Mouse (Mus musculus): ENCODE measurements around the gene Ubac1. TPM values are rescaled to one million over a fixed set of nuclear protein-coding genes. Genes with fewer than 3 reads are reported as not detected.

The Ubac1 gene
- total RNA-seq, 2 experiments from 2014 or later = 52.1 to 53.0 TPM

DNA sequence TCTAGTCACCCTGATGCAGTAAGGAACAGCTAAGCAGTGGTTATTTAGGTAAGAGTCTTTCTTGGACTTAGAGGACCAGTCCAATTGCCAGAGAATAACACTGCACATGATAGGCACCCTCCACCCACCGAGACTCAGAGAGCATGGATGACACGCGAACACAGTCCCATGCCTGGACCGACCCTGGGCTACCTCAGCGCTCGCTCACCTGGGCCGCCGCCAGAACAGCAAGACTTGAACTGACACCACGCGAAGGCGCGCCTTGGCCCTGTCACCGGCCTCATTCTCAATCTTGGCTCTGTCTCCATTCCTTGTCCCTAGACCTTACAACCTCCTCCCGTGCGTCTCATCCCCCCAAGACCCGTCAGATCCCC is 39.5 kb downstream of the Ubac1 start:
- Histone ChIP-seq H3K4me3 (peak overlapping the region; percentile 76), H3K27ac (peak overlapping the region; percentile 91)
- no peak for DNase-seq (ENCODE audit: low spot score in 2 of 2)
- TF ChIP-seq CTCF (conservative IDR thresholded peaks at IDR 0.05) = no peak

DNA sequence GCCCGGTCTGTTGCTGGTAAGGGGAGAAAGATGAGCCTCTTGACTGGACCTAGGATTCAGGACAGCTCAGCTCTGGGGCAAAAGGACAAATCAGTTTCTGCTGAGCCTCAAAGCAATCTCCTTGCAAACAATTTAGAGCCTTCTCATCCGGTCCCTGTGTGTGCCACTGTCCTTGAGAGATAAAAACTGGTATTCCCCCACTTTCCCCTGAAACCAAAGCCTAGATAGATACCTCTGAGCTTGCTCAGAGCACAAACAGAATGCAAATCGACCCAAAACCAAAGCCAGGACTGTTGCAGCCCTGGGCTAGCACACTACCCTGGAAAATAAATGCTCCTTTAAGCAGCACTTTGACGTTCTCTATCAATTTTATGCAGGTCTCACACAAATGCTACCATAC is 42.5 kb downstream of the Ubac1 start:
- TF ChIP-seq CTCF (conservative IDR thresholded peaks at IDR 0.05) = no peak
- peak overlapping the region; percentile 8; the same call in 1 of the 2 replicates for H3K27ac ChIP-seq
- no peak for DNase-seq (ENCODE audit: low spot score in 2 of 2)
- no peak overlapping the region for H3K4me3 ChIP-seq

DNA sequence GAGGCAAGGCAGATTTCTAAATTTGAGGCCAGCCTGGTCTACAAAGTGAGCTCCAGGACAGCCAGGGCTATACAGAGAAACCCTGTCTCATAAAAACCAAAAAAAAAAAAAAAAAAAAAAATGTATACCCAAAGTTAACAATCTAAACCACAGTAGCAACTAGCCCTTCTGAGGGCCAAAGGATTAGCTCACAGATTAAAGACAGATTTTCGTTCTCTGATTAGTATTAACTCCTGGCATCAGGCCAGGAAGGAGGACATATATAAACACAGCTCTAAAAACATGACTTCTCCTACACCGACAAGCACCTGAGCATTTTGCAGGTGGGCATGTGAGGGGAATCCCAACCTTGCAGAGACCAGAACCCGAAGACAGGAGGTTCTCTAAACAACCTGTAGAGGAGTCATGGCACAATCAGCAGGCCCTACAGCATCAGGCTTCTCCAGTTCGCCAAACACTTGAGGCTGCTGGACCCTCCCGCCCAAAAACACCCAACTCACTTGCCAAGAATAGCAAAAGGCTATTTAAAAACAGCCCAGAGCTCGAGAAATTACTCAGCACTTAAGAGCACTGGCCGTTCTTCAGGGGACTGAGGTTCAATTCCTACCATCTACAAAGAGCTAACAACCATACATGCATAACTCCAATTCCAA is 43.8 kb downstream of the Ubac1 start:
- H3K27ac ChIP-seq = no peak overlapping the region
- H3K4me3 ChIP-seq = no peak overlapping the region
- DNase-seq (ENCODE audit: low spot score in 2 of 2) = no peak
- no peak for TF ChIP-seq CTCF (conservative IDR thresholded peaks at IDR 0.05)

DNA sequence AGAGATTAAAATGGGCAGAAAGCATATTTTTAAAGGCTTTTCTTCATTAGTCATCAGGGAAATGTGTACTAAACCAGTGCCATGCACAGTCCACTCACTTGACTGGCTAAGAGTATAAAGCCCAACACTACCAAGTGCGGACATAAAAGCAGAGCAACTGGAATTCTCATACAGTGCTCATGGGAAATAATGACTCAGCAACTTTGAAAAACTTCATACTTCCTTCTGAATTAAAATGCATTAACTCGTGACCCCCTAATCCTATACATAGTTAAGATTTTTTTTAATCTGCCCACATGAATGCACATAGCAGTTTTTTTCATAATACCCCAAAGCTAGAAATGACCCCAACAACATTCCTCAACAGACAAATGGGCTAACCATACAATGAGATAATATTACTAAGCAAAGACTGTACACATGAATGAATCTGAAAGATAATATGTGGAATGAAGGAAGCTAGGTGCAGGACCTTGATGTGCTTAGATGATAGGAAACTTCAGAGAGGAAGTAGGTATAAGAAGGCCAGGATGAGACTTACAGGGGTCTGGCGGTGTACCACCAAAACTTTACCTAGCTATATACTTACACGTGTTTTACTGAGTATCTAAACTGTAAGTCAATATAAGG is 46.3 kb downstream of the Ubac1 start:
- TF ChIP-seq CTCF (conservative IDR thresholded peaks at IDR 0.05) = no peak
- Histone ChIP-seq H3K4me3 (no peak overlapping the region), H3K27ac (no peak overlapping the region)
- DNase-seq (ENCODE audit: low spot score in 2 of 2) = no peak

DNA sequence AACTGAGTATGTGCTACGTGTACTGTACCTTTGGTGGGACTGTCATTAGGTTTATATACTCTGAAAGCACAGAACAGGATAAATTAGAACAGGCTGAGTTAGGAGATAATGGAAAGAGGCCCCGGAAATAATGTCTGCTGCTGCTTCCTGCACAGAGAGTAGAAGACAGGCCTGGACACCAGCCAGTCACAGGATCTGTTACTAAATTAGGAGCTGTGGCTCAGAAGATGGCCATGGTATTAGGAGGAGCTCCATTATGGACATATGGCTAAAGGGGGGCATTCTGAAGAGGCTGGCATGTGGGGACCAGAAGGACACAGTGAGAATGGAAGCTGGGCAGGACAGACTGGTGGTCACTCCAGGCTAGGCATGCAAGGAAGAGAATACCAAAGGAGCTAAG is 51.1 kb downstream of the Ubac1 start:
- H3K4me3 ChIP-seq = no peak overlapping the region
- DNase-seq (ENCODE audit: low spot score in 2 of 2) = no peak
- TF ChIP-seq CTCF (conservative IDR thresholded peaks at IDR 0.05) = no peak
- peak overlapping the region; percentile 64 for H3K27ac ChIP-seq

DNA sequence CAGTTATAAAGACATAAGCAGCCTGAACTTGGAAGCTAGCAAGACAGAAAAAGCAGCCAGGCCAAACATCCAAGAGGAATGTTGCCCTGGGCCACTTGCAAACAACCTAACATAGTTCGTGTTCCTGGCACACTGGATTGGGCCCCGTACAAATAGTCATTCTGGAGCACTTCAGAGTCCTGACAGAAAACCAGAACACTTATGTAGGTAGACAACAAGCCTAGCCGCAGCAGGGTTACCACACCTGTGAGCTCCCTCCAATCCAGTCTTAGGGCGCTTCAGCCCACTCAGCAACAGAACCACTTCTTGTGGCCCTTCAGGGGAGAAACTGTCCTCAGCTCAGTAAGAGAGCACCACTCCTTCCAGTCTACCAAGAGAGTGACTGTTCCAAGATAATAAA is 52.2 kb downstream of the Ubac1 start:
- TF ChIP-seq CTCF (conservative IDR thresholded peaks at IDR 0.05) = no peak
- H3K27ac ChIP-seq = no peak overlapping the region

DNA sequence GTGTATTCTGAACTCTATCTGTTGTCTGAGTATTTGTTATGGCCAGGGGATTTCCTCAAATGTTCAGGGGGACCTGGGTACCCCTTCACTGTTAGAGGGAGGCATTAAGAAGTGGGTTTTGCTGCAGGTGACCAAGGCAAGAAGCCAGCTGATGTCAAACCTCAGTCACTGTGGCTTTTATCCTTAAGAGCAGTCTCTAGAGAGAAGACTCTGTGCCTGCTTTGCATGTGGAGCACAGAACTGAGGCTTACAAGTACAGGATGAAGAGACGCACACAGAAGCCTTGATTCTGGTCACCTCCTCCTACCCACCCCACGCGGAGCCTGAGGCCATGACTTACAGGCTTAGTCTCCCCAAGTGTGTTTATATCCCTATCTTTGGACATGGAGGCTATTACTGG is 72.3 kb downstream of the Ubac1 start:
- DNase-seq (ENCODE audit: low spot score in 2 of 2) = no peak
- TF ChIP-seq CTCF (conservative IDR thresholded peaks at IDR 0.05) = no peak
- Histone ChIP-seq H3K4me3 (no peak overlapping the region), H3K27ac (no peak overlapping the region)

More for the DNA sequence above, 52.2 kb downstream of the Ubac1 start:
- DNase-seq (ENCODE audit: low spot score in 2 of 2) = no peak
- no peak overlapping the region for H3K4me3 ChIP-seq

Other genes starting within 250 kb of the Ubac1 start
- gene Lcn11, start 244.7 kb downstream of the Ubac1 start, total RNA-seq (2021) = not detected
- not detected for gene Gm13539, start 239.5 kb downstream of the Ubac1 start, total RNA-seq (2021)
- gene Glt6d1, start 205.9 kb downstream of the Ubac1 start, total RNA-seq (2021) = not detected
- not detected for gene Lcn9, start 198.6 kb downstream of the Ubac1 start, total RNA-seq (2021)
- gene Sohlh1, start 174.5 kb downstream of the Ubac1 start, total RNA-seq (2021) = not detected
- 10 to 100 TPM; 44.5 to 48.4 TPM for gene Kcnt1, start 158.0 kb downstream of the Ubac1 start, total RNA-seq (2021)
- gene Camsap1, start 38.5 kb downstream of the Ubac1 start, total RNA-seq (2021) = 100 to 1,000 TPM; 142 to 148 TPM
- gene Nacc2, start 101.5 kb upstream of the Ubac1 start, total RNA-seq (2021) = 10 to 100 TPM; 59.8 to 61.4 TPM
- gene Lhx3, start 186.5 kb upstream of the Ubac1 start, total RNA-seq (2021) = not detected
- gene Qsox2, start 215.8 kb upstream of the Ubac1 start, total RNA-seq (2021) = 10 to 100 TPM; 25.3 to 25.7 TPM

All from layer of hippocampus, adult 2 months (tissue).